Mouse (Mus musculus) urinary bladder, postnatal 25 days (tissue): ENCODE results near the gene Nrxn3.

Source experiments
- DNase-seq: peaks from one replicate; pipeline ENCODE4 v3.0.0; 2022; ENCODE audit warnings: low spot score

Nrxn3 gene

GRCm38 (mm10) chr12:89516046-89516445 is 793.4 kb downstream of the Nrxn3 start:
- no peak for DNase-seq

GRCm38 (mm10) chr12:89530679-89531350 is 808.1 kb downstream of the Nrxn3 start:
- DNase-seq: no peak

GRCm38 (mm10) chr12:89551291-89551690 is 828.6 kb downstream of the Nrxn3 start:
- no peak for DNase-seq

- no peak for DNase-seq
Measured at GRCm38 (mm10) chr12:89553223-89553880, 830.7 kb downstream of the Nrxn3 start.

GRCm38 (mm10) chr12:89554171-89554570 is 831.5 kb downstream of the Nrxn3 start:
- DNase-seq: no peak

- no peak for DNase-seq
Measured at GRCm38 (mm10) chr12:89554740-89555430, 832.2 kb downstream of the Nrxn3 start.

- no peak for DNase-seq
Measured at GRCm38 (mm10) chr12:89558921-89559320, 836.2 kb downstream of the Nrxn3 start.

- no peak for DNase-seq
Measured at GRCm38 (mm10) chr12:89561989-89562565, 839.4 kb downstream of the Nrxn3 start.

- no peak for DNase-seq
Measured at GRCm38 (mm10) chr12:89568723-89569377, 846.2 kb downstream of the Nrxn3 start.

GRCm38 (mm10) chr12:89592459-89592858 is 869.8 kb downstream of the Nrxn3 start:
- no peak for DNase-seq

GRCm38 (mm10) chr12:89613670-89614069 is 891.0 kb downstream of the Nrxn3 start:
- DNase-seq: no peak

GRCm38 (mm10) chr12:89625746-89626145 is 903.1 kb downstream of the Nrxn3 start:
- DNase-seq: no peak

- no peak for DNase-seq
Measured at GRCm38 (mm10) chr12:89640046-89640445, 917.4 kb downstream of the Nrxn3 start.

- DNase-seq: no peak
Measured at GRCm38 (mm10) chr12:89641460-89641859, 918.8 kb downstream of the Nrxn3 start.

GRCm38 (mm10) chr12:89653211-89653610 is 930.5 kb downstream of the Nrxn3 start:
- no peak for DNase-seq

GRCm38 (mm10) chr12:89661219-89661618 is 938.5 kb downstream of the Nrxn3 start:
- no peak for DNase-seq

- no peak for DNase-seq
Measured at GRCm38 (mm10) chr12:89668856-89669255, 946.2 kb downstream of the Nrxn3 start.

GRCm38 (mm10) chr12:89672819-89673218 is 950.1 kb downstream of the Nrxn3 start:
- no peak for DNase-seq

GRCm38 (mm10) chr12:89685633-89686032 is 963.0 kb downstream of the Nrxn3 start:
- no peak for DNase-seq

GRCm38 (mm10) chr12:89689086-89689485 is 966.4 kb downstream of the Nrxn3 start:
- no peak for DNase-seq

GRCm38 (mm10) chr12:89699469-89699868 is 976.8 kb downstream of the Nrxn3 start:
- DNase-seq: no peak

- DNase-seq: no peak
Measured at GRCm38 (mm10) chr12:89700937-89701458, 978.3 kb downstream of the Nrxn3 start.
